8 mouse cellular contexts compared by ENCODE assay signal in the genomic region with DNA sequence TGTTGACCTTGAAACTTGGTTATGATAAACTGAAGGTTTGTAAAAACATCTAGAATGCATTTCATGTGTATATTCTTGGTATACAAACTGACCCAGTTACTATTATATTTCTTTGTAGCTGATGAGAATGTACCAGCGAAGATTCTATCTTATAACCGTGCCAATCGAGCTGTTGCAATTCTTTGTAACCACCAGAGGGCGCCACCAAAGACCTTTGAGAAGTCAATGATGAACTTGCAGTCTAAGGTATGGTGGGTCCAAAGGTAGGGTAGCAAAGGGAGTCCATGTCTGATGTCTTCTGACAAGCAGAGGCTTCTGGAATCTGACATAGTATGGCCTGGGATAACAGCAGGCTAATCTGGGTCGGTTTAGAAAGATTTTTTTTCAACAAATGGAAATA. TPM values are rescaled to one million over a fixed set of nuclear protein-coding genes. Genes with fewer than 3 reads are reported as not detected.
DNase-seq lines count a peak whose midpoint lies in the region; ATAC-seq and TF ChIP-seq lines count a peak whose summit lies in the region.

No protein-coding gene starts in this region.

- TF ChIP-seq CTCF in heart, adult 2 months (IDR thresholded peaks at IDR 0.05): peak; percentile 86
- peak; percentile 43; the same call in 1 of the 2 replicates for TF ChIP-seq CTCF in spleen, adult 2 months (IDR thresholded peaks at IDR 0.05; ENCODE audit: extremely low read depth, insufficient read depth, insufficient read length, insufficient replicate concordance)

- WGBS in heart, adult 2 months: 73% methylated on average over 5 of the region's 5 CpGs
- 75% methylated on average over 5 of the region's 5 CpGs for WGBS in heart, embryonic 11.5 days (ENCODE audit: insufficient replicate concordance)
- WGBS in spleen, adult 2 months: 73% methylated on average over 5 of the region's 5 CpGs

- H3K4me3 ChIP-seq in heart, adult 2 months: no peak overlapping the region
- no peak overlapping the region for H3K4me3 ChIP-seq in heart, embryonic 11.5 days (ENCODE audit: low read depth, low read length)
- no peak overlapping the region for H3K4me3 ChIP-seq in spleen, adult 2 months (ENCODE audit: extremely low read depth, insufficient read depth, insufficient read length)

- DNase-seq in heart, adult 2 months: no peak
- DNase-seq in spleen, adult 2 months (ENCODE audit: low read depth in 1 of 2, low spot score in 2 of 2): peak in 1 of 2 experiments; percentile 36
- DNase-seq in spleen, adult 18-20 months: no peak
- peak; percentile 74 to 82 for DNase-seq in cerebellum, postnatal 14 days
- peak; percentile 71 for DNase-seq in lung, postnatal 36 days
- no peak for DNase-seq in urinary bladder, postnatal 10 days (ENCODE audit: low spot score)
- DNase-seq in gastrocnemius, adult 8-10 months (ENCODE audit: low spot score in 2 of 2): no peak

- no peaks in the 10 kb centered on the region for H3K27me3 ChIP-seq in heart, adult 2 months (ENCODE audit: control insufficient read depth, insufficient read depth, low read length)
- no peaks in the 10 kb centered on the region for H3K27me3 ChIP-seq in heart, embryonic 11.5 days (ENCODE audit: control insufficient read depth, insufficient read depth, low read length)
- H3K27me3 ChIP-seq in spleen, adult 2 months (ENCODE audit: control insufficient read depth, insufficient read depth, low read length): no peaks in the 10 kb centered on the region

- intact Hi-C loops in heart, adult 2 months (cut with DNase I): loop anchor here (1.0 kb wide), 1 partner anchor 170 kb away; no protein-coding TSS in a partner anchor

- TF ChIP-seq EP300 in heart, adult 2 months (IDR thresholded peaks at IDR 0.05; ENCODE audit: insufficient read depth, low read depth, low read length): no peak

- no peak for TF ChIP-seq POLR2A in heart, adult 2 months (IDR thresholded peaks at IDR 0.05; ENCODE audit: insufficient read depth, low read depth, low read length)
- TF ChIP-seq POLR2A in spleen, adult 2 months (IDR thresholded peaks at IDR 0.05; ENCODE audit: low read depth, low read length): no peak

- no peak overlapping the region for H3K9ac ChIP-seq in heart, adult 2 months (ENCODE audit: low read depth, low read length)
- H3K9ac ChIP-seq in heart, embryonic 11.5 days (ENCODE audit: low read depth, low read length): no peak overlapping the region

- H3K4me2 ChIP-seq in heart, embryonic 11.5 days: no peak overlapping the region

- ATAC-seq in heart, embryonic 11.5 days (replicated peaks; ENCODE audit: insufficient number of reproducible peaks, low FRiP score, low TSS enrichment): no peak

- H3K27ac ChIP-seq in heart, adult 2 months: no peak overlapping the region
- no peak overlapping the region for H3K27ac ChIP-seq in heart, embryonic 11.5 days (ENCODE audit: low read depth, low read length)
- no peak overlapping the region for H3K27ac ChIP-seq in spleen, adult 2 months (ENCODE audit: insufficient read depth, low read length)

- H3K9me3 ChIP-seq in heart, embryonic 11.5 days (replicated peaks; ENCODE audit: control insufficient read depth, low read length): no peaks in the 10 kb centered on the region

- no peaks in the 10 kb centered on the region for H3K79me2 ChIP-seq in heart, adult 2 months (replicated peaks; ENCODE audit: control insufficient read depth, insufficient read depth, low read length)

- H3K36me3 ChIP-seq in heart, adult 2 months (ENCODE audit: control insufficient read depth, insufficient read depth, low read length): peaks cover 15% of the 10 kb centered on the region
- H3K36me3 ChIP-seq in heart, embryonic 11.5 days (ENCODE audit: control insufficient read depth, insufficient read depth, low read length): peaks cover 55% of the 10 kb centered on the region
- peaks cover 33% of the 10 kb centered on the region for H3K36me3 ChIP-seq in spleen, adult 2 months (ENCODE audit: control insufficient read depth, insufficient read depth, low read length)

- H3K4me1 ChIP-seq in heart, adult 2 months (ENCODE audit: control insufficient read depth, insufficient read depth, low read length): no peaks in the 10 kb centered on the region
- H3K4me1 ChIP-seq in heart, embryonic 11.5 days (ENCODE audit: control insufficient read depth, insufficient read depth, low read length): no peaks in the 10 kb centered on the region
- H3K4me1 ChIP-seq in spleen, adult 2 months (ENCODE audit: control insufficient read depth, insufficient read depth, insufficient read length): no peaks in the 10 kb centered on the region

RNA-seq across cellular contexts. Expression of a gene that starts 13.8 kb away (rescaled TPM):
- total RNA-seq in heart, adult 2 months (2021): 10 to 100 TPM; 56.4 to 67.2 TPM
- polyA plus RNA-seq in heart, adult 2 months (2012; rRNA removed): 45.8 and 66.5 TPM in 2 replicates
- 31.0 and 33.9 TPM in 2 replicates for polyA plus RNA-seq in heart, embryonic 11.5 days (2014; fragmentation: Nextera tagmentation; extraction: Ambion mirVana)
- polyA plus RNA-seq in spleen, adult 2 months (2012; rRNA removed): 40.6 and 53.7 TPM in 2 replicates
- 10 to 100 TPM; 16.4 to 24.8 (median 19.4) TPM for total RNA-seq in gastrocnemius, adult 8-10 months (2022)

Comparison
In these comparisons a context has a peak if more than half of its experiments do, and no peak if none do; other contexts are left out.
1. DNase-seq: peak in cerebellum, postnatal 14 days (2 of 2) and lung, postnatal 36 days (single experiment); none in heart, adult 2 months (0 of 2), spleen, adult 18-20 months (0 of 2), urinary bladder, postnatal 10 days (single experiment) and gastrocnemius, adult 8-10 months (0 of 2).